Mouse (Mus musculus) CH12.LX (cell line): ENCODE results near the gene Fuca2. TPM values are rescaled to one million over a fixed set of nuclear protein-coding genes. Genes with fewer than 3 reads are reported as not detected.

ENCODE experiments used
- DNase-seq: peaks from one replicate; pipeline ENCODE4 v3.0.0-alpha.2; 2013; ENCODE audit errors: extremely low read depth
- H3K27ac ChIP-seq: 2 replicates; pipeline ENCODE4 v1.5.1; 2012; ENCODE audit warnings: low read depth, mild to moderate bottlenecking, control low read depth, moderate library complexity; ENCODE audit not compliant: insufficient read depth
- H3K27me3 ChIP-seq: replicated peaks from 2 replicates; pipeline ENCODE3; 2012; ENCODE audit warnings: inconsistent platforms
- H3K36me3 ChIP-seq, 2 experiments: replicated peaks in 1 of 2; 2 replicates each; pipeline versions ENCODE3 to v1.6.1; 2012; ENCODE audit warnings: inconsistent platforms in 1 of 2, low read length in 1 of 2, mild to moderate bottlenecking in 1 of 2, mixed read lengths in 1 of 2, moderate library complexity in 1 of 2; ENCODE audit not compliant: control insufficient read depth in 1 of 2, insufficient read depth in 1 of 2
- H3K4me1 ChIP-seq, 2 experiments: 2 replicates each; pipeline ENCODE4 v1.6.1; 2012; ENCODE audit warnings: inconsistent platforms in 1 of 2, moderate library complexity in 1 of 2; ENCODE audit not compliant: insufficient read depth in 2 of 2, control insufficient read depth in 1 of 2
- H3K4me2 ChIP-seq: 2 replicates; pipeline ENCODE4 v1.6.1; 2012; ENCODE audit warnings: low read depth, mild to moderate bottlenecking, control low read depth; ENCODE audit not compliant: poor library complexity, insufficient read depth, severe bottlenecking
- H3K4me3 ChIP-seq, 3 experiments: fragments of 150-350 bp in 1 of 3; sonication (generic) in 1 of 3; replicated peaks in 1 of 3; 2 replicates each; pipeline versions ENCODE3 to v1.5.1; 2011 to 2012; ENCODE audit warnings: low read depth in 2 of 3, low read length in 2 of 3, mild to moderate bottlenecking in 2 of 3, moderate library complexity in 2 of 3, control low read depth in 1 of 3, improper control_type of control experiment in 1 of 3, inconsistent platforms in 1 of 3, mixed read lengths in 1 of 3; ENCODE audit not compliant: poor library complexity in 1 of 3
- H3K79me2 ChIP-seq: replicated peaks from 2 replicates; pipeline ENCODE4 v1.6.1; 2012; ENCODE audit warnings: mild to moderate bottlenecking, moderate library complexity; ENCODE audit not compliant: control insufficient read depth, poor library complexity, insufficient read depth, severe bottlenecking; ENCODE audit errors: extremely low read depth
- H3K9ac ChIP-seq: 2 replicates; pipeline ENCODE4 v1.6.1; 2012; ENCODE audit warnings: low read depth, mild to moderate bottlenecking, control low read depth, moderate library complexity; ENCODE audit not compliant: insufficient read depth
- H3K9me3 ChIP-seq: replicated peaks from 2 replicates; pipeline ENCODE3; 2012; ENCODE audit warnings: low read length, inconsistent platforms, mixed read lengths
- BHLHE40 ChIP-seq: IDR thresholded peaks from 2 replicates; pipeline ENCODE4 v1.6.1; 2011; ENCODE audit warnings: mild to moderate bottlenecking, low read depth, low read length, improper control_type of control experiment
- CHD1 ChIP-seq: IDR thresholded peaks from 2 replicates; pipeline ENCODE4 v1.6.1; 2012; ENCODE audit warnings: low read depth, low read length, improper control_type of control experiment, inconsistent platforms
- CHD2 ChIP-seq: IDR thresholded peaks from 2 replicates; pipeline ENCODE4 v1.6.1; 2011; ENCODE audit warnings: low read length, improper control_type of control experiment
- CTCF ChIP-seq, 2 experiments: IDR thresholded peaks in 1 of 2; conservative IDR thresholded peaks in 1 of 2; 2 replicates each; pipeline ENCODE4 v1.5.1; 2011 to 2012; ENCODE audit warnings: low read depth in 2 of 2, low read length in 2 of 2, improper control_type of control experiment in 1 of 2, inconsistent platforms in 1 of 2, mild to moderate bottlenecking in 1 of 2, moderate library complexity in 1 of 2
- E2F4 ChIP-seq: IDR thresholded peaks from 2 replicates; pipeline ENCODE4 v1.6.1; 2011; ENCODE audit warnings: low read depth, low read length, improper control_type of control experiment; ENCODE audit not compliant: insufficient replicate concordance
- ELF1 ChIP-seq: IDR thresholded peaks from 2 replicates; pipeline ENCODE4 v1.6.1; 2014; ENCODE audit warnings: low read depth, mild to moderate bottlenecking, inconsistent platforms, low read length, improper control_type of control experiment
- EP300 ChIP-seq: IDR thresholded peaks from 2 replicates; pipeline ENCODE4 v1.6.1; 2011; ENCODE audit warnings: low read length, improper control_type of control experiment
- ETS1 ChIP-seq: conservative IDR thresholded peaks from 2 replicates; pipeline ENCODE4 v1.6.1; 2012; ENCODE audit warnings: low read depth, mild to moderate bottlenecking, inconsistent platforms, low read length, improper control_type of control experiment, moderate library complexity
- GABPA ChIP-seq: IDR thresholded peaks from 2 replicates; pipeline ENCODE4 v1.6.1; 2012; ENCODE audit warnings: low read depth, low read length, improper control_type of control experiment, inconsistent platforms; ENCODE audit not compliant: insufficient replicate concordance
- HCFC1 ChIP-seq: IDR thresholded peaks from 2 replicates; pipeline ENCODE4 v1.6.1; 2012; ENCODE audit warnings: low read depth, mild to moderate bottlenecking, inconsistent platforms, low read length, improper control_type of control experiment
- IRF4 ChIP-seq: IDR thresholded peaks from 2 replicates; pipeline ENCODE4 v1.6.1; 2014; ENCODE audit warnings: low read depth, mild to moderate bottlenecking, inconsistent platforms, low read length, improper control_type of control experiment
- JUND ChIP-seq: conservative IDR thresholded peaks from 2 replicates; pipeline ENCODE4 v1.6.1; 2011; ENCODE audit warnings: low read depth, low read length, improper control_type of control experiment
- MAX ChIP-seq: IDR thresholded peaks from 2 replicates; pipeline ENCODE4 v1.6.1; 2011; ENCODE audit warnings: low read length, improper control_type of control experiment
- MEF2A ChIP-seq: IDR thresholded peaks from 2 replicates; pipeline ENCODE4 v1.6.1; 2014; ENCODE audit warnings: low read depth, mild to moderate bottlenecking, inconsistent platforms, low read length, improper control_type of control experiment, borderline replicate concordance
- MXI1 ChIP-seq: IDR thresholded peaks from 2 replicates; pipeline ENCODE4 v1.6.1; 2011; ENCODE audit warnings: mild to moderate bottlenecking, low read depth, low read length, improper control_type of control experiment
- MYC ChIP-seq: IDR thresholded peaks from 2 replicates; pipeline ENCODE4 v1.6.1; 2011; ENCODE audit warnings: low read depth, mild to moderate bottlenecking, improper control_type of control experiment, low read length
- PAX5 ChIP-seq: IDR thresholded peaks from 2 replicates; pipeline ENCODE4 v1.6.1; 2012; ENCODE audit warnings: low read length, inconsistent platforms, mixed read lengths
- POLR2A ChIP-seq: IDR thresholded peaks from 2 replicates; pipeline ENCODE4 v1.6.1; 2011; ENCODE audit warnings: low read depth, mild to moderate bottlenecking, improper control_type of control experiment, low read length
- POLR2AphosphoS2 ChIP-seq: IDR thresholded peaks from 2 replicates; pipeline ENCODE4 v1.6.1; 2011; ENCODE audit warnings: low read depth, low read length, improper control_type of control experiment
- RAD21 ChIP-seq: IDR thresholded peaks from 2 replicates; pipeline ENCODE4 v1.6.1; 2011; ENCODE audit warnings: low read depth, mild to moderate bottlenecking, low read length, improper control_type of control experiment, moderate library complexity
- SMC3 ChIP-seq: IDR thresholded peaks from 2 replicates; pipeline ENCODE4 v1.6.1; 2011; ENCODE audit warnings: low read depth, low read length, improper control_type of control experiment
- TBP ChIP-seq: conservative IDR thresholded peaks from 2 replicates; pipeline ENCODE4 v1.6.1; 2011; ENCODE audit warnings: low read depth, low read length, improper control_type of control experiment
- UBTF ChIP-seq: IDR thresholded peaks from 2 replicates; pipeline ENCODE4 v1.6.1; 2012; ENCODE audit warnings: low read depth, mild to moderate bottlenecking, inconsistent platforms, low read length, improper control_type of control experiment, moderate library complexity
- USF1 ChIP-seq: IDR thresholded peaks from 2 replicates; pipeline ENCODE4 v1.6.1; 2014; ENCODE audit warnings: low read depth, mild to moderate bottlenecking, inconsistent platforms, low read length, improper control_type of control experiment
- USF2 ChIP-seq: conservative IDR thresholded peaks from 2 replicates; pipeline ENCODE4 v1.6.1; 2011; ENCODE audit warnings: low read depth, low read length, improper control_type of control experiment
- ZC3H11A ChIP-seq: IDR thresholded peaks from 2 replicates; pipeline ENCODE4 v1.6.1; 2012; ENCODE audit warnings: low read depth, mild to moderate bottlenecking, inconsistent platforms, low read length, improper control_type of control experiment
- ZKSCAN1 ChIP-seq: IDR thresholded peaks from 2 replicates; pipeline ENCODE4 v1.6.1; 2012; ENCODE audit warnings: low read depth, inconsistent platforms, low read length, improper control_type of control experiment, borderline replicate concordance
- ZMIZ1 ChIP-seq: IDR thresholded peaks from 2 replicates; pipeline ENCODE4 v1.6.1; 2012; ENCODE audit warnings: low read depth, mild to moderate bottlenecking, inconsistent platforms, low read length, improper control_type of control experiment
- dilution Hi-C: fragments of 300-500 bp; cut with MboI; formaldehyde crosslinking; loops from 2 replicates; pipeline ENCODE4 v1.14.3; 2020; ENCODE audit warnings: low sequenced_read_pairs; ENCODE audit not compliant: extremely low pct_unique_long_range_greater_than_20kb, extremely low pct_ligation_motif_present
- in situ Hi-C: fragments of 300-500 bp; cut with MboI; formaldehyde crosslinking; loops from 3 replicates; pipeline ENCODE4 v1.14.3; 2019; ENCODE audit warnings: low sequenced_read_pairs, low pct_ligation_motif_present, low pct_unique_long_range_greater_than_20kb, mixed read lengths
- polyA plus RNA-seq: library from polyadenylated mRNA; unstranded; fragments of >175 nt; gene quantifications from 2 replicates; pipeline ENCODE4 v1.2.1, GENCODE M21; 2012; ENCODE audit warnings: low read depth; ENCODE audit not compliant: insufficient read length
- total RNA-seq, 2 experiments: library from RNA; depleted of rRNA; stranded (reverse); fragments of 300-350 nt in 1 of 2; fragments of >200 nt in 1 of 2; gene quantifications; 2 replicates each; pipeline ENCODE4 v1.2.3; 2012 to 2014

Gene Fuca2
- total and polyA plus RNA-seq, 3 experiments = 28.2 to 42.2 (median 37.5) TPM

DNA sequence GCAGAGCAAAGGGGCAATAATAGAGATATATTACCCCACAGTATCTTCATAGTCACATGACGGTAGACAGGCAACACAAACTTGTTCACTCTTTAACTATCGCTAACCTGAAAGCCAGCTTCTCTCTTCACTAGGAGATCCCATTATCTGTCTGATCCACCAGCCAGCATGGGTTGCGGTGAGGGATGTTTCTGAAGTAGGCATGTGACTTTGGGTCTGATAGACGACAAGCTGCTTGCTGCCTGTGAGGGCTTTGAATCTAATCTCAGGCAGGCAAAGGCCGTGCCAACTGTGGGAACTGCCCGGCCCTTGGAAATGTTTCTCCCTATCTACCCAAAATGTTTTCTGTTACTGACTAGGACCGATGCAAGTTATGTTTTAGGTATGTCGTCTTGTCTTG is 3.0 kb downstream of the Fuca2 start:
- Histone ChIP-seq H3K4me2 (no peak overlapping the region), H3K4me1 (peaks cover 0 to 21% of the 10 kb centered on the region in 2 experiments; a peak in 2 of 4 replicates), H3K4me3 (no peak overlapping the region), H3K27ac (no peak overlapping the region), H3K27me3 (no peaks in the 10 kb centered on the region), H3K36me3 (peaks cover 12 to 41% of the 10 kb centered on the region in 2 experiments), H3K79me2 (no peaks in the 10 kb centered on the region), H3K9me3 (no peaks in the 10 kb centered on the region), H3K9ac (no peak overlapping the region)
- dilution Hi-C loops (no loop called here), in situ Hi-C loops (no loop called here)
- TF ChIP-seq USF2 (no peak), JUND (no peak), ZKSCAN1 (no peak), CHD1 (no peak), CHD2 (no peak), MXI1 (no peak), IRF4 (no peak), USF1 (no peak), HCFC1 (no peak)
- DNase-seq = no peak

DNA sequence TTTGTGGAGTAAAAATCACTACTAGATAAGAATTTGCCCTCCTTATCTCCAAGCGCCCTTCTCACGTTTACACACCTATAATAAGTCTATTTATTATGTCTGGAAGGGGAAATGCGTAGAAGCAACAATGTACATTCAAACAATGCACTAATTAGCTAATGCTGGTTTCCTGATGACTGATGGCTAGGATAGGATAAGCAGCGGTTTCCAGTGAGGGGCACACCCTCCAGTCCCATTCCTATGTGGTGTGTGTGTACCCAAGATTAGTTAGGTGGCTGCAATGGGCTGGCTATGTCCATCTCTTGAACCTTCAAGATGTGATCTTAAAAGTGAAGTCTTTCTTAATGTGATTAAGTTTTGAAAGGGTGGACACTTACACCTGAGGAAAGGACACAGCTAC is 22.5 kb downstream of the Fuca2 start:
- Histone ChIP-seq H3K27me3 (no peaks in the 10 kb centered on the region), H3K4me2 (no peak overlapping the region), H3K36me3 (peaks cover 4 to 16% of the 10 kb centered on the region in 2 experiments), H3K9me3 (no peaks in the 10 kb centered on the region), H3K4me3 (no peak overlapping the region), H3K79me2 (no peaks in the 10 kb centered on the region), H3K4me1 (no peaks in the 10 kb centered on the region), H3K9ac (no peak overlapping the region), H3K27ac (no peak overlapping the region)
- in situ Hi-C loops = no loop called here
- DNase-seq = no peak
- TF ChIP-seq PAX5 = no peak
- no peak for TF ChIP-seq ZC3H11A
- no peak for TF ChIP-seq GABPA
- no peak for TF ChIP-seq TBP
- TF ChIP-seq ETS1 = no peak
- TF ChIP-seq POLR2A = no peak
- TF ChIP-seq MYC = no peak
- TF ChIP-seq ZKSCAN1 = no peak
- dilution Hi-C loops = no loop called here

DNA sequence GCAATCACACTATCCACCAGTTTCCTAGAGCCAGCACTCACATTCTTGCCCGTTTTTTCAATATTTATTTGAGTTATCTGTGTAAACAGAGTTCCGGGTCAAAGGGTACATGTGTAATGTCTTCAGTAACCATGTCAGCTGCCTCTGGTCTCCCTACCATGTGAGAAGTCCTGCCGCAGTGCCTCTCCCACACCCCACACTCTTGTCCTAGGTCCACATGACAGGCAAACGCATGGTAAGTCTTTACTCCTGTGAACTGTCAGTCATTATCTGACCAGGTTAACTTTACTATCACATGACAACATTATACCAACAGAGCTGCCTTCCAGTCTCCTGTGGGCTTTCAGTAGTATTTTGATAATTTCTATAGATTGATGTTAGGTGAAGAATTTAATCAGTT is 28.8 kb downstream of the Fuca2 start:
- Histone ChIP-seq H3K36me3 (peaks cover 27 to 53% of the 10 kb centered on the region in 2 experiments), H3K79me2 (no peaks in the 10 kb centered on the region), H3K4me2 (no peak overlapping the region), H3K27me3 (no peaks in the 10 kb centered on the region), H3K4me1 (no peaks in the 10 kb centered on the region), H3K27ac (no peak overlapping the region), H3K9me3 (no peaks in the 10 kb centered on the region), H3K4me3 (no peak overlapping the region), H3K9ac (no peak overlapping the region)
- in situ Hi-C loops = no loop called here
- DNase-seq = no peak
- dilution Hi-C loops = no loop called here
- TF ChIP-seq POLR2AphosphoS2 (no peak), ZKSCAN1 (no peak), POLR2A (no peak), RAD21 (no peak), CTCF (conservative IDR thresholded peaks at IDR 0.05 in 1 of 2, IDR thresholded peaks at IDR 0.05 in 1 of 2; ENCODE audit: low read depth in 2 of 2, low read length in 2 of 2) (no peak), UBTF (no peak), MEF2A (no peak), MAX (no peak), ELF1 (no peak), MYC (no peak), BHLHE40 (no peak), PAX5 (no peak), E2F4 (no peak), SMC3 (no peak), USF2 (no peak), ZMIZ1 (no peak), EP300 (no peak)
